Mouse (Mus musculus): ENCODE measurements around the gene Ubxn1. TPM values are rescaled to one million over a fixed set of nuclear protein-coding genes. Genes with fewer than 3 reads are reported as not detected.

Gene Ubxn1
- polyA plus RNA-seq, 1 experiment: 134 TPM

DNA sequence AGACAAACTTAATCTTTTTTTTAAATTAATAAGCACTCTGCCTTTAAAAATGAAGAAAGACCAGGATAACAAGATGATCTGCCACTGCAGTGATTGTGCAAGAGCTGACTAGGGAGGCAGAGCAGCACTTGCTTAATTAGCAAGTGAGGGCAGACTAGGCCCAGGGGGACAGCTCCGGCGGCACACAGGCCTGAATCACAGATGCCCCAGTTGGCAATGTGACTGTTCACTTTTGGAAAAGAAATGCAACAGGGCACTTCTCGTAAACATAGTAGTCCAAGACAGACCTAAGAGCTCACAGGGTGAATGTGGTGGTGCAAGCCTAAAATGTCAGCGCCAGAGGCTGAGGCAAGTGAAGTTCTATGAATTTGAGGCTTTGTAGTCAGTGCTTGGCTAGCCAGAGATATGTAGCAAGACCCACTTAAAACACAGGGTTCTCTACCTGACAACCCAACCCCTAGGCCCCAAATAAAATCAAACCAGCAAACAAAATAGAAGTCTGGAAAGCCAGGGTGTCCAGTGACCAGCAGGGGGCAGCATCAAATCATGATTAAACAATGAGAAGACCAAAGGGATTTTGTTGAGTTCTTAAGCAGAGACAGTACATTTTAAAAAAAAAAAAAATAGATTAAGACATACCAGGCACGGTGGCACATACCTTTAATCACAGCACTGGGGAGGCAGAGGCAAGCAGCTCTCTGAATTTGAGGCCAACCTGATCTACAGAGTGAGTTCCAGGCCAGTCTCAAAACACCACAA lies 26.7 kb upstream of the Ubxn1 start:
- no peaks in the 10 kb centered on the region for H3K27me3 ChIP-seq (ENCODE audit: control insufficient read depth, insufficient read depth, low read length)
- no peak overlapping the region for H3K4me3 ChIP-seq (replicated peaks; ENCODE audit: insufficient read depth, low read depth, low read length)
- 38% methylated on average over 5 of the region's 5 CpGs for WGBS
- DNase-seq: peak; percentile 69 to 71
- no peaks in the 10 kb centered on the region for H3K4me1 ChIP-seq (ENCODE audit: control insufficient read depth, insufficient read depth, low read length)
- TF ChIP-seq POLR2A (IDR thresholded peaks at IDR 0.05; ENCODE audit: borderline replicate concordance, insufficient read depth, low read length): no peak
- peak; percentile 61; the same call in 1 of the 2 replicates for TF ChIP-seq CTCF (IDR thresholded peaks at IDR 0.05; ENCODE audit: borderline replicate concordance, insufficient read depth, low read depth, low read length)
- H3K27ac ChIP-seq (ENCODE audit: insufficient read depth, low read length): no peak overlapping the region

GRCm38 (mm10) chr19:8848356-8848755 lies 22.9 kb upstream of the Ubxn1 start:
- no peak for TF ChIP-seq CTCF (IDR thresholded peaks at IDR 0.05; ENCODE audit: borderline replicate concordance, insufficient read depth, low read depth, low read length)
- 88% methylated on average over 5 of the region's 5 CpGs for WGBS
- Histone ChIP-seq H3K4me3 (replicated peaks; ENCODE audit: insufficient read depth, low read depth, low read length) (no peak overlapping the region), H3K27ac (ENCODE audit: insufficient read depth, low read length) (no peak overlapping the region), H3K27me3 (ENCODE audit: control insufficient read depth, insufficient read depth, low read length) (no peaks in the 10 kb centered on the region), H3K4me1 (ENCODE audit: control insufficient read depth, insufficient read depth, low read length) (no peaks in the 10 kb centered on the region)
- no peak for DNase-seq

DNA sequence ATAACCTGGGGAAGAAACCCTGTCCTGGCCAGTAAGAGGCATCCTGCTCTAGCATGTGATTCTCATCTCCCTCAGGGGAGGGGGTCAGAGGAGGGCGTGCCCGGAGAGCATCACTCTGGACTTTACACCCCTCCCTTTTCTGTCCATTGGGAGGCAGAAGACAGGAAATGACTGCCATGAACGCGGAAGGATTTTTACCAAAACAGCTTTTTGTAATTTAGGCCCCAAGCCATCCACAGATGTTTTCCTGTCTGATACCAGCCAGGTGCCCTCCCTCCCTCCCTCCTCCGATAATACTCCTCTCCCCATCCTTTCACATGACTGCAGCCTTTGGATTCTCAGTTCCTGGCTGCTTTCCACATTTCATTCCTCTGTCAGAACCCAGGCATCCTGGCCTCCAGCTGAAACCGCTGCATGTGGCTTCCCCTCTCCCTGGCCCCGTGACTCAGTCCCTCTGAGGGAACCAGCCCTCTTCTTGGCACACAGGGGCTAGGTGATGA lies 20.8 kb upstream of the Ubxn1 start, which contains the start of gene Lrrn4cl:
Lrrn4cl (plus strand) TSS at position 367 of the 500 bp plus-strand sequence.
- DNase-seq: no peak

DNA sequence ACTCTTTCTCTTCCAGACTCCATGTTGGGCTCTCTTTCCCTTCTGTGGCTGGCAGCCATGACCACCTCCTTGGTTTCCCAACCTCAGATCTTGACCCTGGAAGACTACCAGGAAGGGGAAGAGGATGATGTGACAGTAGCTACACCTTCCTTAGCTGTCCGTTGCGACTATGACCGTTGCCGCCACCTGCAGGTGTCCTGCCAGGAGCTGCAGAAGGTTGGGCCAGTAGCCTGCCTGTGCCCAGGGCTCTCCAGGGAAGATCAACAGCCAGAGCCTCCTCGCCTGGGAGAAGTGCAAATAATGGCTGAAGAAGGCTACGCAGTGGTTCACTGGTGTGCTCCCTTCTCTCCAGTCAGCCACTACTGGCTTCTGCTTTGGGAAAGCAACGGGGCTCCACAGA lies 19.7 kb upstream of the Ubxn1 start:
- H3K27ac ChIP-seq (ENCODE audit: insufficient read depth, low read length): no peak overlapping the region
- TF ChIP-seq POLR2A (IDR thresholded peaks at IDR 0.05; ENCODE audit: borderline replicate concordance, insufficient read depth, low read length) (no peak), CTCF (IDR thresholded peaks at IDR 0.05; ENCODE audit: borderline replicate concordance, insufficient read depth, low read depth, low read length) (no peak)
- H3K27me3 ChIP-seq (ENCODE audit: control insufficient read depth, insufficient read depth, low read length): no peaks in the 10 kb centered on the region
- no peak overlapping the region for H3K4me3 ChIP-seq (replicated peaks; ENCODE audit: insufficient read depth, low read depth, low read length)
- WGBS: 41% methylated on average over 7 of the region's 7 CpGs
- no peak for DNase-seq
- no peaks in the 10 kb centered on the region for H3K4me1 ChIP-seq (ENCODE audit: control insufficient read depth, insufficient read depth, low read length)

More for the DNA sequence above, 20.8 kb upstream of the Ubxn1 start, which contains the start of gene Lrrn4cl:
- TF ChIP-seq POLR2A (IDR thresholded peaks at IDR 0.05; ENCODE audit: borderline replicate concordance, insufficient read depth, low read length) (no peak), CTCF (IDR thresholded peaks at IDR 0.05; ENCODE audit: borderline replicate concordance, insufficient read depth, low read depth, low read length) (no peak)
- 12% methylated on average over 7 of the region's 7 CpGs for WGBS
- no peak within 1 kb of the TSS for H3K27ac ChIP-seq (ENCODE audit: insufficient read depth, low read length)
- no peaks in the 10 kb centered on the region for H3K27me3 ChIP-seq (ENCODE audit: control insufficient read depth, insufficient read depth, low read length)
- H3K4me3 ChIP-seq (replicated peaks; ENCODE audit: insufficient read depth, low read depth, low read length): no peak within 1 kb of the TSS
- H3K4me1 ChIP-seq (ENCODE audit: control insufficient read depth, insufficient read depth, low read length): no peaks in the 10 kb centered on the region

DNA sequence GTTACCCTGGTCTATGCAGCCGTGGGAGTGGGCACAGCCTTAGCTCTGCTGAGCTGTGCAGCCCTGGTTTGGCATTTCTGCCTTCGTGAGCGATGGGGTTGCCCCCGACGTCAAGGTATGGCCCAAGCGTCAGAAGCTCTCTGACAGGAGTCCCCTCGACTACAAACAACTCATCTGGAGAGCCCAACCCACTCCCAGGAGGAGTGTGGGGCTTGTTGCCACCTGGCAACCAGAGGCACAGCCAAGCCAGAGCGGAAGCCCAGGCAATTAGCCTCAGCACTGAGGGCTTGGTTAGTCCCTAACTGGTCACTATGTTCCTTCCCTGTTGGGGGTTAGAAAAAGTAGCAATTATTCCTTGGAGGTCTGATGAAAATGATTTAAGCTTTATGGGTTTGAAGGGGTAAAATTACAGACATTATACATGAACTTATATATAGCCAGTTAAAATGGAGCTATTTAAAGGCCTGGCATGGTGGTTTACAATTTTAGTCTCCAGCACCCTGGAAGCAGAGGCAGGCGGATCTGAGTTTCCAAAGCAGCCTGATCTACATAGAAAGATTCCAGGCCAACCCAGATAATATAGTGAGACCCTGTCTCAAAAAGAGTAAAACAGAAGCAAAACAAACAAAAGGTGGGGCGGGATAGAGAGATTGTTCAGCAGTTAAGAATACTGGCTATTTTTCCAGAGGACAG lies 18.9 kb upstream of the Ubxn1 start:
- DNase-seq: no peak
- H3K27ac ChIP-seq (ENCODE audit: insufficient read depth, low read length): no peak overlapping the region
- no peak overlapping the region for H3K4me3 ChIP-seq (replicated peaks; ENCODE audit: insufficient read depth, low read depth, low read length)
- no peaks in the 10 kb centered on the region for H3K27me3 ChIP-seq (ENCODE audit: control insufficient read depth, insufficient read depth, low read length)
- no peaks in the 10 kb centered on the region for H3K4me1 ChIP-seq (ENCODE audit: control insufficient read depth, insufficient read depth, low read length)
- 49% methylated on average over 10 of the region's 10 CpGs for WGBS
- TF ChIP-seq CTCF (IDR thresholded peaks at IDR 0.05; ENCODE audit: borderline replicate concordance, insufficient read depth, low read depth, low read length) (no peak), POLR2A (IDR thresholded peaks at IDR 0.05; ENCODE audit: borderline replicate concordance, insufficient read depth, low read length) (no peak)

DNA sequence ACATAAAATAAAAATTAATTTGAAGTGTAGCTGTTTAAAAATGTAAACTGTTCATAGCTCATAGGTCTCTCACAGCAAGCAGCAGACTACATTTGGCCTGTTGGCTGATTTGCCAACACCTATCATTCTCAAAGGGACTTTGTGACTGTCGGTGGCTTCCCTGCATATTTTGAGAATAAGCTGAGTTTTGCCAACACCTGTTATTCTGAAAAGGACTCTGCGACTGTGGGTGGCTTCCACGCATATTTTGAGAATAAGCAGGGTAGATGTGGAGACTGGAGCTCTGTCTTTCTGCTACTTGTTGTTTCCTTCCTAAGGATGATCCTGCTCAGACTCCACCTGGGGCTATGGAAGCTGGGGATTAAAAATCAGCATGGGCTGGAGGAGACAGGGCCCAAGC lies 18.2 kb upstream of the Ubxn1 start:
- WGBS: 46% methylated on average over 3 of the region's 3 CpGs
- Histone ChIP-seq H3K4me1 (ENCODE audit: control insufficient read depth, insufficient read depth, low read length) (no peaks in the 10 kb centered on the region), H3K4me3 (replicated peaks; ENCODE audit: insufficient read depth, low read depth, low read length) (no peak overlapping the region), H3K27me3 (ENCODE audit: control insufficient read depth, insufficient read depth, low read length) (no peaks in the 10 kb centered on the region), H3K27ac (ENCODE audit: insufficient read depth, low read length) (no peak overlapping the region)
- TF ChIP-seq CTCF (IDR thresholded peaks at IDR 0.05; ENCODE audit: borderline replicate concordance, insufficient read depth, low read depth, low read length) (no peak), POLR2A (IDR thresholded peaks at IDR 0.05; ENCODE audit: borderline replicate concordance, insufficient read depth, low read length) (no peak)
- no peak for DNase-seq

- Histone ChIP-seq H3K4me1 (ENCODE audit: control insufficient read depth, insufficient read depth, low read length) (no peaks in the 10 kb centered on the region), H3K27me3 (ENCODE audit: control insufficient read depth, insufficient read depth, low read length) (no peaks in the 10 kb centered on the region), H3K4me3 (replicated peaks; ENCODE audit: insufficient read depth, low read depth, low read length) (no peak overlapping the region), H3K27ac (ENCODE audit: insufficient read depth, low read length) (no peak overlapping the region)
- no peak for DNase-seq
- TF ChIP-seq POLR2A (IDR thresholded peaks at IDR 0.05; ENCODE audit: borderline replicate concordance, insufficient read depth, low read length) (no peak), CTCF (IDR thresholded peaks at IDR 0.05; ENCODE audit: borderline replicate concordance, insufficient read depth, low read depth, low read length) (peak; percentile 59; the same call in 1 of the 2 replicates)
- 32% methylated on average over 4 of the region's 4 CpGs for WGBS
Observed at GRCm38 (mm10) chr19:8857689-8858088, 13.6 kb upstream of the Ubxn1 start.
